Mouse (Mus musculus): ENCODE results near the gene Cacng1.

Gene Cacng1

GRCm38 (mm10) chr11:107716332-107716938, at the start of gene Cacng1:
Cacng1 (minus strand) TSS chr11:107716522.
- no peak for DNase-seq

- no peak for DNase-seq
Measured at GRCm38 (mm10) chr11:107762688-107763460, 46.6 kb upstream of the Cacng1 start.

- peak in 1 of 2 experiments; percentile 14 for DNase-seq
Measured at GRCm38 (mm10) chr11:107761790-107762500, 45.6 kb upstream of the Cacng1 start.

GRCm38 (mm10) chr11:107760001-107760400, 43.7 kb upstream of the Cacng1 start:
- no peak for DNase-seq

GRCm38 (mm10) chr11:107759516-107759915, 43.2 kb upstream of the Cacng1 start:
- no peak for DNase-seq

- DNase-seq, result no peak
Measured at GRCm38 (mm10) chr11:107749114-107749513, 32.8 kb upstream of the Cacng1 start.

GRCm38 (mm10) chr11:107748243-107749035, 32.1 kb upstream of the Cacng1 start:
- DNase-seq, result no peak

- no peak for DNase-seq
Measured at GRCm38 (mm10) chr11:107743100-107743499, 26.8 kb upstream of the Cacng1 start.

GRCm38 (mm10) chr11:107738418-107739099, 22.2 kb upstream of the Cacng1 start:
- DNase-seq, result no peak

- no peak for DNase-seq
Measured at GRCm38 (mm10) chr11:107737886-107738285, 21.6 kb upstream of the Cacng1 start.

- DNase-seq, result no peak
Measured at GRCm38 (mm10) chr11:107734133-107734532, 17.8 kb upstream of the Cacng1 start.

- peak in 1 of 2 experiments; percentile 16 for DNase-seq
Measured at GRCm38 (mm10) chr11:107731498-107731897, 15.2 kb upstream of the Cacng1 start.

- peak; percentile 56 to 61 for DNase-seq
Measured at GRCm38 (mm10) chr11:107730940-107731339, 14.6 kb upstream of the Cacng1 start.

- DNase-seq, result no peak
Measured at GRCm38 (mm10) chr11:107729141-107729540, 12.8 kb upstream of the Cacng1 start.

- no peak for DNase-seq
Measured at GRCm38 (mm10) chr11:107728073-107728863, 11.9 kb upstream of the Cacng1 start.

GRCm38 (mm10) chr11:107724603-107725002, 8.3 kb upstream of the Cacng1 start:
- DNase-seq, result no peak

- DNase-seq, result no peak
Measured at GRCm38 (mm10) chr11:107721057-107721456, 4.7 kb upstream of the Cacng1 start.

- no peak for DNase-seq
Measured at GRCm38 (mm10) chr11:107720264-107721021, 4.1 kb upstream of the Cacng1 start.

GRCm38 (mm10) chr11:107714368-107714767, 2.0 kb downstream of the Cacng1 start:
- DNase-seq, result no peak

GRCm38 (mm10) chr11:107710379-107710778, 5.9 kb downstream of the Cacng1 start:
- no peak for DNase-seq
